Mouse (Mus musculus) lung, postnatal 0 days (tissue): Measurements from ENCODE around the gene Cd177. TPM values are rescaled to one million over a fixed set of nuclear protein-coding genes. Genes with fewer than 3 reads are reported as not detected.
"Not testable (repeated sequence)": the region's sequence is repeated elsewhere in the genome, so short reads cannot be mapped to it uniquely, and the experiment has no call there.

Experiments used
- ATAC-seq: fragments of 200-750 bp; cut with Nextera tagmentation; 2 replicates; pipeline ENCODE4 v1.8.0; 2017; ENCODE audit warnings: moderate library complexity
- DNase-seq: peaks from one replicate; pipeline ENCODE4 v3.0.0-alpha.2; 2016; ENCODE audit warnings: low spot score
- H3K27ac ChIP-seq: fragments of 300-500 bp; sonication (generic); 2 replicates; pipeline ENCODE4 v1.5.1; 2014; ENCODE audit warnings: antibody characterized with exemption, mild to moderate bottlenecking, low read length, mixed read lengths
- H3K27me3 ChIP-seq: fragments of 300-500 bp; sonication (generic); replicated peaks from 2 replicates; pipeline ENCODE4 v1.6.1; 2014; ENCODE audit warnings: low read length, mixed read lengths; ENCODE audit not compliant: insufficient read depth
- H3K36me3 ChIP-seq: fragments of 300-500 bp; sonication (generic); 2 replicates; pipeline ENCODE4 v1.6.1; 2014; ENCODE audit warnings: low read length, mixed read lengths; ENCODE audit not compliant: insufficient read depth
- H3K4me1 ChIP-seq: fragments of 300-500 bp; sonication (generic); 2 replicates; pipeline ENCODE4 v1.6.1; 2014; ENCODE audit warnings: antibody characterized with exemption, low read depth, low read length, mixed read lengths; ENCODE audit not compliant: insufficient read depth
- H3K4me2 ChIP-seq: fragments of 300-500 bp; sonication (generic); replicated peaks from 2 replicates; pipeline ENCODE4 v1.6.1; 2014; ENCODE audit warnings: low read depth, mild to moderate bottlenecking, low read length, moderate library complexity, mixed read lengths
- H3K4me3 ChIP-seq: fragments of 300-500 bp; sonication (generic); 2 replicates; pipeline ENCODE4 v1.5.1; 2014; ENCODE audit warnings: low read depth, low read length
- H3K9ac ChIP-seq: fragments of 300-500 bp; sonication (generic); replicated peaks from 2 replicates; pipeline ENCODE4 v1.6.1; 2014; ENCODE audit warnings: low read depth, mild to moderate bottlenecking
- H3K9me3 ChIP-seq: fragments of 300-500 bp; sonication (generic); 2 replicates; pipeline ENCODE4 v1.6.1; 2016; ENCODE audit warnings: low read length, mixed read lengths
- CTCF ChIP-seq: IDR thresholded peaks from 2 replicates; pipeline ENCODE4 v1.5.1; 2016; ENCODE audit warnings: antibody characterized with exemption, mild to moderate bottlenecking
- EP300 ChIP-seq: IDR thresholded peaks from 2 replicates; pipeline ENCODE4 v1.6.1; 2016; ENCODE audit warnings: antibody characterized with exemption, mild to moderate bottlenecking, control low read depth
- WGBS: fragments of 180-500 bp; shearing (Covaris S2); extraction: QIAGEN DNeasy Blood & Tissue Kit; methylation state at CpG from one replicate; pipeline ENCODE4 v1.1.7; 2014; 5-methylcytosine and 5-hydroxymethylcytosine counted together
- polyA plus RNA-seq: library from polyadenylated mRNA; unstranded; fragments of >200 nt; fragmentation: Nextera tagmentation; extraction: Ambion mirVana; gene quantifications from 2 replicates; pipeline ENCODE4 v1.2.1, GENCODE M21; 2015

Cd177 gene
- polyA plus RNA-seq, 1 experiment from 2014 or later: 3.5 TPM

- no peaks in the 10 kb centered on the region for H3K9me3 ChIP-seq
- no peak for ATAC-seq
- no peak for DNase-seq
Observed at GRCm38 (mm10) chr7:24750695-24751094, 9.4 kb downstream of the Cd177 start.

GRCm38 (mm10) chr7:24735970-24736670, 24.0 kb downstream of the Cd177 start:
- TF ChIP-seq EP300 (no peak), CTCF (no peak)
- Histone ChIP-seq H3K27me3 (no peaks in the 10 kb centered on the region), H3K4me1 (no peaks in the 10 kb centered on the region), H3K4me2 (no peak overlapping the region), H3K36me3 (no peaks in the 10 kb centered on the region), H3K27ac (no peak overlapping the region), H3K9me3 (no peaks in the 10 kb centered on the region), H3K4me3 (no peak overlapping the region), H3K9ac (no peak overlapping the region)
- ATAC-seq: 0 out of 2 replicates have a peak, but pooled peaks have one; percentile 32
- DNase-seq: peak; percentile 28
- WGBS: 13% methylated on average over 16 of the region's 17 CpGs

More at GRCm38 (mm10) chr7:24750695-24751094, 9.4 kb downstream of the Cd177 start:
- WGBS: 27% methylated on average over 4 of the region's 4 CpGs
- no peak overlapping the region for H3K27ac ChIP-seq
- TF ChIP-seq EP300: no peak
- no peak for TF ChIP-seq CTCF
- no peak overlapping the region for H3K9ac ChIP-seq
- no peaks in the 10 kb centered on the region for H3K36me3 ChIP-seq
- H3K4me1 ChIP-seq: no peaks in the 10 kb centered on the region
- H3K4me3 ChIP-seq: no peak overlapping the region
- no peak overlapping the region for H3K4me2 ChIP-seq
- no peaks in the 10 kb centered on the region for H3K27me3 ChIP-seq

DNA sequence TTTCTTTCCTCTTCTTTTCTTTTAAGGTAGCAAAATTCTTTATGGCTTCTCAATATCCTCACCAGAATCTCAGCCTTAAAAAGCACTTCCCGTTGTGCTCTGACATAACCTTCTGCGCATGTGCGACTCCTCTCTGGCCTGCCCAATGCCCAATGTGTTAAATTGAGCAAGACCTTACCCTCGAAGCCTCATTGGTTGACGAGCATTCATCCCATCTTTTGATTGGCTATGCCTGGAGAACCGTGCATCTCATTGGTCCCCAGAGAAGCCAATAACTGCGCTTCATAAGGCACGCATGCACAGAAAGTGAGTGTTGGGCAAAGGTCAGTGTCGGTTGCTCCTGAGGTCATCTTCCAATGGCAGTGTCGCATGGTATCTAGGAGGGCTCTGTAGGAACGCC, 33.3 kb downstream of the Cd177 start, which contains the start of gene Gm4763:
Gene Gm4763, minus strand, starts transcription at position 101 of the 400 bp plus-strand sequence.
- not testable (repeated sequence) for H3K4me3 ChIP-seq, ATAC-seq, H3K4me2 ChIP-seq, H3K9me3 ChIP-seq, H3K27me3 ChIP-seq, H3K27ac ChIP-seq, H3K36me3 ChIP-seq, H3K9ac ChIP-seq, DNase-seq, H3K4me1 ChIP-seq
- 89% methylated on average over 11 of the region's 11 CpGs for WGBS

- peak; percentile 15 for DNase-seq
- no peak overlapping the region for H3K9ac ChIP-seq
- no peaks in the 10 kb centered on the region for H3K36me3 ChIP-seq
- H3K27ac ChIP-seq: no peak overlapping the region
- no peak overlapping the region for H3K4me2 ChIP-seq
- ATAC-seq: no peak
- no peak overlapping the region for H3K4me3 ChIP-seq
- WGBS: 45% methylated on average over 6 of the region's 6 CpGs
- no peaks in the 10 kb centered on the region for H3K27me3 ChIP-seq
- H3K9me3 ChIP-seq: no peaks in the 10 kb centered on the region
- TF ChIP-seq EP300 (no peak), CTCF (no peak)
- H3K4me1 ChIP-seq: no peaks in the 10 kb centered on the region
Observed at GRCm38 (mm10) chr7:24715039-24715438, 45.1 kb downstream of the Cd177 start.

DNA sequence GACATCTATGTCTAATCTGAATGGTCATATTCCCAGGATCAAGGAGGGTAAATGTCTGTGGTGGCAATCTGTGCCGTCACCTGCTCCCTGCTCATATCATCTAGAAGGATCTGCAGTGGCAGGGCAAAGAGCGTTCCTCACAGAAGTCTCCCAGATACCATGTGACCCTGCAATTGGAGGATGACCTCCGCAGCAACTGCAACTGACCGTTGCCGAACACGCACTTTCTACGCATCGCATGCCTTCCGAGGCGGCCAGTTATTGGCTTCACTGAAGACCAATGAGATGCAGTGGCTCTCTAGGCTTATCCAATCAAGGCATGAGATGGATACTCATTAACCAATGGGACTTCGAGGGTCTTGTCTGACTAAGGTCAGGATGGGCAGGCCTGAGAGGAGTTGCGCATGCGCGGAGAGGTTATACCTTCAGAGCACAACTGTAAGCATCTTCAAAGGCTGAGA, 51.2 kb downstream of the Cd177 start, which contains the start of gene BC049730:
Gene BC049730, plus strand, starts transcription at position 411 of the 461 bp plus-strand sequence.
- Histone ChIP-seq H3K9me3 (no peaks in the 10 kb centered on the region), H3K27ac (no peak within 1 kb of the TSS), H3K4me3 (no peak within 1 kb of the TSS), H3K4me2 (no peak within 1 kb of the TSS), H3K4me1 (no peaks in the 10 kb centered on the region), H3K36me3 (no peaks in the 10 kb centered on the region), H3K9ac (no peak within 1 kb of the TSS), H3K27me3 (no peaks in the 10 kb centered on the region)
- ATAC-seq (no peak), DNase-seq (no peak)
- no peak for TF ChIP-seq CTCF
- no peak for TF ChIP-seq EP300
- 91% methylated on average over 14 of the region's 14 CpGs for WGBS

DNA sequence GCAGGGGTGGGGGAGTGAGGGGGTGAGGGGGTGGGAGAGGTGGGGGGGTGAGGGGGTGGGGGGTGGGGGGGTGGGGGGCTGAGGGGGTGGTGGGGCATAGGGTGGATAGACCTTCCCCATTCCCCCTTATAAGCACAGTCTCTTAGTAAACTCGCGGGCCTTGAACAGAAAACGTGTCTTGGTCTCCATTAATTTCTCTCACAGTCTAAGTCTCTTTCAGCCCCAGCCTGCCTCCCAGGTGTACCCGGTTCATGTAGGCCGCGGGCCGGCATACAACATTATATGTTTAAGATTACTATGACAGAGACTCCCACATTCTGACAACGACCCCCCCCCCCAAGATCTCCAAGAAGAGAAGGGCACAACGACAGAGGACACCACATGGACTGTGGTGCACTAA, 57.3 kb downstream of the Cd177 start:
- not testable (repeated sequence) for H3K36me3 ChIP-seq, H3K4me2 ChIP-seq, H3K9ac ChIP-seq, ATAC-seq, H3K27ac ChIP-seq, H3K9me3 ChIP-seq, H3K27me3 ChIP-seq, DNase-seq, H3K4me3 ChIP-seq, H3K4me1 ChIP-seq
- WGBS: 70% methylated on average over 6 of the region's 9 CpGs

DNA sequence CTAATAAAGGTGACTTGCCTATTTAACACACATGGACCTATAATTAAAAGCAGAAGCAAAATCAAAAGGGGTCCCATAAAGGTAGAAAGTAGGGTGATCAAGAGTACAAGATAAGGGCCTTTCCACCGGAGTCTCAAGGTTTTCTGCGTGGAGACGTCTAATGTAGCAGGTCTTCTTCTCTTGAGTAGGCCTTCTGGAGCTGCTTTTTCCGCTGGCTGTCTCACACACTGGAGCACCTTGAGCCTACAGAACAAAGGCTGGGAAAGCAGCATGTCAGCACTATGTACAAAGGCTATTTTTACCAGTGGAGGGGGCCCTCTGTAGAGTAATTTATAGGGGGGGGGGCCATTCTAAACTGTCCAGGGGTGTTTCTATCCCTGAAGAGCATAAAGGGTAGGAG, 62.2 kb downstream of the Cd177 start:
- H3K4me1 ChIP-seq, H3K4me3 ChIP-seq, H3K9ac ChIP-seq, H3K9me3 ChIP-seq, ATAC-seq, DNase-seq, H3K4me2 ChIP-seq, H3K27me3 ChIP-seq, H3K27ac ChIP-seq, H3K36me3 ChIP-seq: not testable (repeated sequence)
- 89% methylated on average over 4 of the region's 4 CpGs for WGBS

Other genes starting within 250 kb of the Cd177 start
- 0.06 and 0.10 TPM in 2 replicates for gene AC161166.1, start 247.9 kb downstream of the Cd177 start, polyA plus RNA-seq
- gene Irgq, start 229.6 kb downstream of the Cd177 start, polyA plus RNA-seq: 3.5 and 4.0 TPM in 2 replicates
- gene Pinlyp, start 214.2 kb downstream of the Cd177 start, polyA plus RNA-seq: 0.19 and 0.39 TPM in 2 replicates
- gene Xrcc1, start 214.0 kb downstream of the Cd177 start, polyA plus RNA-seq: 35.4 and 37.0 TPM in 2 replicates
- 13.4 and 14.5 TPM in 2 replicates for gene Ethe1, start 172.8 kb downstream of the Cd177 start, polyA plus RNA-seq
- gene Zfp575, start 172.7 kb downstream of the Cd177 start, polyA plus RNA-seq: 1.5 TPM in 2 replicates
- gene Phldb3, start 149.5 kb downstream of the Cd177 start, polyA plus RNA-seq: 0.33 and 0.42 TPM in 2 replicates
- not detected in 2 replicates for gene Lypd3, start 123.8 kb downstream of the Cd177 start, polyA plus RNA-seq
- not detected in 2 replicates for gene Tex101, start 83.6 kb downstream of the Cd177 start, polyA plus RNA-seq
- gene BC049730, start 51.1 kb downstream of the Cd177 start, polyA plus RNA-seq: not detected in 2 replicates
- gene Gm4763, start 33.4 kb downstream of the Cd177 start, polyA plus RNA-seq: not detected in 2 replicates
- 0.73 and 0.82 TPM in 2 replicates for gene Ceacam10, start 16.9 kb upstream of the Cd177 start, polyA plus RNA-seq
- gene Gm9844, start 101.9 kb upstream of the Cd177 start, polyA plus RNA-seq: 13.3 and 13.8 TPM in 2 replicates
- not detected in 2 replicates for gene Lypd4, start 109.6 kb upstream of the Cd177 start, polyA plus RNA-seq
- gene Dmrtc2, start 109.7 kb upstream of the Cd177 start, polyA plus RNA-seq: not detected in 2 replicates
- gene Rps19, start 124.1 kb upstream of the Cd177 start, polyA plus RNA-seq: 2,947 and 3,302 TPM in 2 replicates
- gene Cd79a, start 137.1 kb upstream of the Cd177 start, polyA plus RNA-seq: 3.2 and 4.3 TPM in 2 replicates
- 123 and 143 TPM in 2 replicates for gene Arhgef1, start 142.6 kb upstream of the Cd177 start, polyA plus RNA-seq
- not detected in 2 replicates for gene Gm4881, start 184.2 kb upstream of the Cd177 start, polyA plus RNA-seq
- 488 and 561 TPM in 2 replicates for gene Rabac1, start 212.4 kb upstream of the Cd177 start, polyA plus RNA-seq
- 0.57 and 0.73 TPM in 2 replicates for gene Atp1a3, start 245.6 kb upstream of the Cd177 start, polyA plus RNA-seq